Mouse (Mus musculus): Measurements from ENCODE around the gene Cttn. TPM values are rescaled to one million over a fixed set of nuclear protein-coding genes. Genes with fewer than 3 reads are reported as not detected.

Cttn gene
- polyA plus RNA-seq (2014; fragmentation: Nextera tagmentation; extraction: Ambion mirVana) = 144 and 167 TPM in 2 replicates

DNA sequence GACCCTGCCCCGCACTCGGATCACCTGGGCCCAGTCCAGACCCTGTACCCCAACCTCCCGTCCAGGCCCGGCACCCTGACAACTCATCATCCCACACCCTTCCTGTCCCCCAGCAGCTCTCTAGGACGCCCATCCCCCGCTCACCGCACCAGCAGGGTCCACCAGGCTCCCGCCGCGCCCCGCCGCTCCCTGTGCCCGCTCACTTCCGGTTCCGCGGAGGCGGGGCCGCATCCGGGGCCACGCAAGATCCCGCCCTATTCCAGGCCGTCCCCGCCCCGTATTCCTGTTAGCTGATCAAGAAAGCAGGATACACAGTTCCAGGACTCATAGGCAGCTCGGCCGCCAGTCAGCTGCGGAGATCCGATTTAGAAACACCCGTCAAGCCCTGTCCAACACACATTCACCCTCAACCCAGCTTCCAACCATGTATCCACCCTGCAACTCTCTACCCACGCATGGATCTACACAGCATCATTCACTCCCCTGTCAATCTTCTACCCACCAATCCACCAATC, at the start of gene Cttn:
TSS of gene Cttn (minus strand) at position 465 of the 515 bp plus-strand sequence.
- peaks cover 12% of the 10 kb centered on the region for H3K4me1 ChIP-seq (ENCODE audit: control insufficient read depth, insufficient read depth, low read length)
- peak within 1 kb of the TSS; percentile 80 for H3K4me3 ChIP-seq (ENCODE audit: low read depth, low read length)
- ATAC-seq (ENCODE audit: low read depth) = peak; percentile 96

DNA sequence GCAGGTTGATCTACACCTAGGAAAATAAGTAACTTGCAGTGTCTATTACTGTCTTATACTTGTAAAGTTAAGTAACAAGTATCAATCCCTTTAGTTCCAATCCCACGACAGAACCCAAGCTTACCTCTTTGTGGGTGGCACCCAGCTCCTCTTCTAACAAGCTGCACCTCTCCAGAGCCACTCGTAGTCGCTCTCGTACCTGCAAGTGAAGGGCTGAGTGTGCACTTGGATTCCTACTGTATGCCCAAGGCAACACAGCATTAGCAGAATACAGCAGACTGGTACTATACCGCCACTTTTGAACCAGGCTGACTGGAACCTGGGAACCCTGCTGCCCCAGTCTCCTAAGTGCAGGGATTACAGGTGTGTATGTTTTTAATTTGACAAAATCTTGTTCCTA, 49.0 kb upstream of the Cttn start:
- Histone ChIP-seq H3K36me3 (ENCODE audit: control insufficient read depth, insufficient read depth, low read length) (peaks cover 21% of the 10 kb centered on the region), H3K27me3 (ENCODE audit: control insufficient read depth, insufficient read depth, low read length) (no peaks in the 10 kb centered on the region)
- 95% methylated on average over 5 of the region's 5 CpGs for WGBS

More for the DNA sequence above, at the start of gene Cttn:
- Histone ChIP-seq H3K4me2 (ENCODE audit: low read depth, low read length) (peak within 1 kb of the TSS; percentile 93), H3K9me3 (ENCODE audit: control insufficient read depth, low read length) (no peaks in the 10 kb centered on the region), H3K27ac (ENCODE audit: low read depth, low read length) (peak within 1 kb of the TSS; percentile 77), H3K36me3 (ENCODE audit: control insufficient read depth, insufficient read depth, low read length) (no peaks in the 10 kb centered on the region), H3K9ac (replicated peaks; ENCODE audit: low read depth, low read length) (peak within 1 kb of the TSS; percentile 91), H3K27me3 (ENCODE audit: control insufficient read depth, insufficient read depth, low read length) (no peaks in the 10 kb centered on the region)
- WGBS = under 1% methylated on average over 30 of the region's 30 CpGs

DNA sequence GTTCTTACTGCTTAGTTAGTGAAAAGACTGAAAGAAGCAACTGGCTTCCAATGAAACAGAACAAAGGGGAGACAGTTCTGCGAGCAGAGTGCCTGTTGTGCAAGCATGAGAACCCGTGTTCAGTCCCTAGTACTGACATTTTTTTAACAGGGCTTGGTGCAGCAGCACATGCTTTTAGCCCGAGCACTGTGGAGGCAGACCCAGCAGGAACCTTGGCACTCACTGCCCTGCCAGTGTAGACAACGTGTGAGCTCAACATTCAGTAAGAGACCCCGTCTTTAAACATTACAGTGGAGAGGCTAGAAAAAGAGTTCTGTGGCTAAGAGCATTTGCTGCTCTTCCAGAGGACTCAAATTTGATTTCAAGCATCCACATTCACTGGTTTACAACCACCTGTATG, 45.9 kb upstream of the Cttn start:
- H3K4me2 ChIP-seq (ENCODE audit: low read depth, low read length) = no peak overlapping the region
- ATAC-seq (ENCODE audit: low read depth) = no peak

More for the DNA sequence above, 49.0 kb upstream of the Cttn start:
- no peak for ATAC-seq (ENCODE audit: low read depth)
- no peaks in the 10 kb centered on the region for H3K4me1 ChIP-seq (ENCODE audit: control insufficient read depth, insufficient read depth, low read length)
- no peak overlapping the region for H3K4me3 ChIP-seq (ENCODE audit: low read depth, low read length)
- H3K27ac ChIP-seq (ENCODE audit: low read depth, low read length) = no peak overlapping the region
- no peaks in the 10 kb centered on the region for H3K9me3 ChIP-seq (ENCODE audit: control insufficient read depth, low read length)
- H3K4me2 ChIP-seq (ENCODE audit: low read depth, low read length) = no peak overlapping the region
- no peak overlapping the region for H3K9ac ChIP-seq (replicated peaks; ENCODE audit: low read depth, low read length)

DNA sequence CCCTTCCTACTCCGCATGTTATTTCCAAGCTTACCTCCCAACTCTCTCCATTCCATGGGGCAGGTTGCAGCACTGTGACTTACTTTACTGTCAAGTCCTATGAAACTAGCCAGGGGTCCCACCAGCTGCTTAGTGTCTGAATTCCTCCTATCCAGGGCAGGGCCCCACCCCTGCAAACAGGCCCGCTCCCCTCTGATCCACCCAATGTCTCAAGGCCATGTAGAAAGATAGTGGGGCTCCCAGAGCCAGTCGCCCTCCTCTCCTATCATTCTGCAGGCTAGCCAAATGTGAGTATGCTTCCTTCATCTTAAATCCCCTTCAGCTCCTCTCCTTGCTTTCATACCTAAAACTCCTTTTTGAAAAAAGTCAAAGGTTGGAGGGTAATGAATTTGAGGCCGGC, 38.3 kb upstream of the Cttn start:
- H3K36me3 ChIP-seq (ENCODE audit: control insufficient read depth, insufficient read depth, low read length) = peaks cover 72% of the 10 kb centered on the region
- no peak overlapping the region for H3K27ac ChIP-seq (ENCODE audit: low read depth, low read length)
- H3K4me1 ChIP-seq (ENCODE audit: control insufficient read depth, insufficient read depth, low read length) = no peaks in the 10 kb centered on the region
- ATAC-seq (ENCODE audit: low read depth) = no peak
- no peak overlapping the region for H3K4me3 ChIP-seq (ENCODE audit: low read depth, low read length)
- no peak overlapping the region for H3K4me2 ChIP-seq (ENCODE audit: low read depth, low read length)
- H3K27me3 ChIP-seq (ENCODE audit: control insufficient read depth, insufficient read depth, low read length) = no peaks in the 10 kb centered on the region
- no peaks in the 10 kb centered on the region for H3K9me3 ChIP-seq (ENCODE audit: control insufficient read depth, low read length)
- no peak overlapping the region for H3K9ac ChIP-seq (replicated peaks; ENCODE audit: low read depth, low read length)
- 96% methylated on average over 4 of the region's 4 CpGs for WGBS

More for the DNA sequence above, 45.9 kb upstream of the Cttn start:
- Histone ChIP-seq H3K9ac (replicated peaks; ENCODE audit: low read depth, low read length) (no peak overlapping the region), H3K4me1 (ENCODE audit: control insufficient read depth, insufficient read depth, low read length) (no peaks in the 10 kb centered on the region), H3K9me3 (ENCODE audit: control insufficient read depth, low read length) (no peaks in the 10 kb centered on the region), H3K27me3 (ENCODE audit: control insufficient read depth, insufficient read depth, low read length) (no peaks in the 10 kb centered on the region), H3K36me3 (ENCODE audit: control insufficient read depth, insufficient read depth, low read length) (peaks cover 46% of the 10 kb centered on the region), H3K27ac (ENCODE audit: low read depth, low read length) (no peak overlapping the region), H3K4me3 (ENCODE audit: low read depth, low read length) (no peak overlapping the region)
- 89% methylated on average over 5 of the region's 5 CpGs for WGBS

DNA sequence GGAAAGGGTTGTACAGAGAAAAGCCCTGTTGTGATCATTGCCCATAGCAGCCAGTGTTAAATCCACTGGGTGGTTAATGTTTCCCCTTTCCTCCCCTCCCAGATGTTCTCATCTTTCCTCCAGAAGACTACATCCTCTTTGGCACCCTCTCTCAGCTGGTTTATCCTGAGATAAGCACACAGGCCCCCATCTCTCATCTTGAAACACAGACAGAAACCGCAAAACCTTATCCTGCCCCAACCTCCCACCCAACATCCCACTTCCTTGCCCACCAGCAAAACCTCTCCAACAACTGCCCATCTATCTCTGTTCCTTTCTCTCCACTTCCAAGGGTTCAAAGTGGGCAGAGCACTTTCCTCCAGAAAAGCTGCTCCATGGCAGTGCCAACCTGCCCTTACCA, 36.0 kb upstream of the Cttn start:
- ATAC-seq (ENCODE audit: low read depth) = no peak
- Histone ChIP-seq H3K9me3 (ENCODE audit: control insufficient read depth, low read length) (no peaks in the 10 kb centered on the region), H3K4me1 (ENCODE audit: control insufficient read depth, insufficient read depth, low read length) (no peaks in the 10 kb centered on the region), H3K4me2 (ENCODE audit: low read depth, low read length) (no peak overlapping the region), H3K9ac (replicated peaks; ENCODE audit: low read depth, low read length) (no peak overlapping the region), H3K27me3 (ENCODE audit: control insufficient read depth, insufficient read depth, low read length) (no peaks in the 10 kb centered on the region), H3K36me3 (ENCODE audit: control insufficient read depth, insufficient read depth, low read length) (peaks cover 74% of the 10 kb centered on the region), H3K27ac (ENCODE audit: low read depth, low read length) (no peak overlapping the region), H3K4me3 (ENCODE audit: low read depth, low read length) (no peak overlapping the region)
- WGBS = 92% methylated on average over 1 of the region's 1 CpGs

DNA sequence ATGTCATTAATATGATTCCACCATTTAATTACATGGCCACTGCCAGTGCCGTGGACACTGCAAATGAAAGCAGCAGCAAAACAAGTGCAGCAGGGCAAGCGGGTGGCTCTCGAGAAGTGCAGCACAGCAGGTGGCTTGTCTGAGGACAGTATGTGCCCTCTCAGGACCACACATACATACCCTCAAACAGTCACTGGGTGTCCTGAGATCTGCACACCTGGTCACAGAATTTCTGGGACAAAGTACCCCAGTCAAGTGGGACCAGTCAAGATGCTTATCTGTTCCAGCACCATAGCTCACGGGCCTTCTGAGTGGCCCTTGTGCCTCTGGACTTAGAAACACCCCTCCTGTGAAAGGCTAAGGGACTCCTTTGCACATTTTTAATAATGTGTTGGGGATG, 33.1 kb upstream of the Cttn start:
- no peak overlapping the region for H3K4me3 ChIP-seq (ENCODE audit: low read depth, low read length)

DNA sequence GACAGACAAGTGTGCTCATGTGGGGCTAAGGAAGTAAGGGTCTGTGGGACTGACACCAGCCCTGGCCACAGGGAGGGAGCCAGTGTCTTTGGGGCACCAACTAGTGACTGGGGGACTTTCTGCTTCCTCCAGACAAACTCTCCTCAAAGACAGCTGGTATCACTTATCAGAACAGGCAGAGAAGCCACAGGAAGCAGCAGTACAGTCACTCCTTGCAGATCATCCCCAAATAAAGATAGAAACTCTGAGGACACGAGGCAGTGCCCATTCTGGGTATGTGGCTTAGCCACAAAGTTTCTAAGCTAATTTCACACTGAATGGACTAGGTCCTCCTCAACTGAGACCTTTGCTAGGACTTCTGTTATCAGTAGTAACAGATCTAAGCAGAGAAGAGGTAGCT, 22.1 kb upstream of the Cttn start:
- Histone ChIP-seq H3K36me3 (ENCODE audit: control insufficient read depth, insufficient read depth, low read length) (peaks cover 52% of the 10 kb centered on the region), H3K4me3 (ENCODE audit: low read depth, low read length) (no peak overlapping the region), H3K4me2 (ENCODE audit: low read depth, low read length) (no peak overlapping the region), H3K9ac (replicated peaks; ENCODE audit: low read depth, low read length) (no peak overlapping the region), H3K9me3 (ENCODE audit: control insufficient read depth, low read length) (no peaks in the 10 kb centered on the region), H3K4me1 (ENCODE audit: control insufficient read depth, insufficient read depth, low read length) (no peaks in the 10 kb centered on the region), H3K27ac (ENCODE audit: low read depth, low read length) (no peak overlapping the region), H3K27me3 (ENCODE audit: control insufficient read depth, insufficient read depth, low read length) (no peaks in the 10 kb centered on the region)
- no peak for ATAC-seq (ENCODE audit: low read depth)
- WGBS = 92% methylated on average over 1 of the region's 1 CpGs

More for the DNA sequence above, 33.1 kb upstream of the Cttn start:
- Histone ChIP-seq H3K27me3 (ENCODE audit: control insufficient read depth, insufficient read depth, low read length) (no peaks in the 10 kb centered on the region), H3K4me1 (ENCODE audit: control insufficient read depth, insufficient read depth, low read length) (no peaks in the 10 kb centered on the region), H3K4me2 (ENCODE audit: low read depth, low read length) (no peak overlapping the region), H3K36me3 (ENCODE audit: control insufficient read depth, insufficient read depth, low read length) (peaks cover 65% of the 10 kb centered on the region), H3K27ac (ENCODE audit: low read depth, low read length) (no peak overlapping the region), H3K9me3 (ENCODE audit: control insufficient read depth, low read length) (no peaks in the 10 kb centered on the region), H3K9ac (replicated peaks; ENCODE audit: low read depth, low read length) (no peak overlapping the region)
- ATAC-seq (ENCODE audit: low read depth) = no peak
- WGBS = 90% methylated on average over 4 of the region's 4 CpGs

DNA sequence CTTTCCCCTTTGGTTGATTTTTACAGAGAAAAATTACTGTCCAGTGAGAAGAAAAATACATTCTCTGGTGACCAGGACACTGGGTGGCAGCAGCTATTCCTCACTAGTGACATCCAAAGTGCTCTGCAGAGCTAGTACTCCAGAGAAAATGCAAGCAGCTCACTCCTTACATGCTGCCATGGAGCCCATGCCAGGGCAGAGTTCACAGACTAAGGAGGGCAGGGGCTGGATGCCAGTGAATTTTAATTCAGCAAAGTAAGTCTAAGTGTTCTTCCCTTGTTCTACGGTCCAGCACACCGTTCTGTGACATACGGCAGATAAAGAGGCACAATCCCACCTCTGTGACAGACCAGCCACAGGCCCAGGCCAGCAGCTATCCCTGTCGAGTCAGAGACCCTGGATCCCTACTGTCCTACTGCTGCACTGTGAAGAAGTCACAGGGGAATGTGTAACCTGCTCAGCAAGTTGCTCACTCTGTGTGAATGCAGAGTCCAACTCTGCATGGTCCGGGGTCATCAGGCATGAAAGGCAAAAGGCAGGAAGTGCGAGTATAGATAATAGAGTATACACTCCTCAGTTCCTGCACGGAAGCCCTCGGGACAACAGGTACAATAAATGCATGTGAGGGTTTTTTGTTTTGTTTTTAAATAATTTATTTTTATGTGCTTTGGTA, 19.5 kb upstream of the Cttn start:
- H3K9ac ChIP-seq (replicated peaks; ENCODE audit: low read depth, low read length) = no peak overlapping the region
- peaks cover 37% of the 10 kb centered on the region for H3K36me3 ChIP-seq (ENCODE audit: control insufficient read depth, insufficient read depth, low read length)
- no peak overlapping the region for H3K4me2 ChIP-seq (ENCODE audit: low read depth, low read length)
- no peak for ATAC-seq (ENCODE audit: low read depth)
- H3K9me3 ChIP-seq (ENCODE audit: control insufficient read depth, low read length) = no peaks in the 10 kb centered on the region
- WGBS = 91% methylated on average over 8 of the region's 8 CpGs
- no peaks in the 10 kb centered on the region for H3K4me1 ChIP-seq (ENCODE audit: control insufficient read depth, insufficient read depth, low read length)
- H3K27ac ChIP-seq (ENCODE audit: low read depth, low read length) = no peak overlapping the region
- H3K4me3 ChIP-seq (ENCODE audit: low read depth, low read length) = no peak overlapping the region
- no peaks in the 10 kb centered on the region for H3K27me3 ChIP-seq (ENCODE audit: control insufficient read depth, insufficient read depth, low read length)

DNA sequence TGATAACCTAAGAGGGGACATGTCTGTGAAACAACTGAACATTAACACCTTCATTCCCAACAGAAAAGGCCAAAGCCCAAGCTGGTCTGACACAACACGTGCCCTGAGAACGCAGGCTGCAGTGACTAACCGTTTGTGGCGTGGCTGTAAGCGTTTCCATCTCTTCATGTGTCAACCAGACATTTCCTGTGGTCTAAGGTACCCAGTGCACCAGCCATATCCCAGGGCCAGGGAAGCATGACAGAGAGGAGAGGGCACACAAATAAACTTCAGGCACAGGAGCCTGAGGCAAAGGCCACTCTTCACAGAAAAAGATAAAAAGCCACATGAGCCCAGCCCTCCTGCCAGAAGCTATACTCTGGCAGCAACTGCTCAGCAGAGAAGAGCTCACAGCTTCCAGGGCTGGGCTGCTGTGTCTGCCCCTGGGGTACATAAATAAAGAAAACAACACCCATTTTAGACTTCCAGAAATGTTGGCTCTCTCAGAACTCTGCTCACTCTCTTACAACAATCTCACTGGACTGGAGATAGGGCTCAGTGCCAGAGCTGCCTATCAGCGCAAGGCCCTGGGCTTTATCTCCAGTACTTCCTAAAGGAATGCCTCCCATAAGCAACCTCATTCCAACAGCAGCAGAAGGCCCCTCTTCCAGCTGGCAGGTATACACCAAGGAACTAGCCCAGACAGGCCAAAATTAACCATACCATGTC, 18.4 kb upstream of the Cttn start:
- H3K4me2 ChIP-seq (ENCODE audit: low read depth, low read length) = no peak overlapping the region
- no peak overlapping the region for H3K9ac ChIP-seq (replicated peaks; ENCODE audit: low read depth, low read length)
- H3K27ac ChIP-seq (ENCODE audit: low read depth, low read length) = no peak overlapping the region
- WGBS = 92% methylated on average over 6 of the region's 6 CpGs
- no peak overlapping the region for H3K4me3 ChIP-seq (ENCODE audit: low read depth, low read length)
- H3K27me3 ChIP-seq (ENCODE audit: control insufficient read depth, insufficient read depth, low read length) = no peaks in the 10 kb centered on the region
- no peak for ATAC-seq (ENCODE audit: low read depth)
- no peaks in the 10 kb centered on the region for H3K4me1 ChIP-seq (ENCODE audit: control insufficient read depth, insufficient read depth, low read length)
- H3K36me3 ChIP-seq (ENCODE audit: control insufficient read depth, insufficient read depth, low read length) = peaks cover 42% of the 10 kb centered on the region
- H3K9me3 ChIP-seq (ENCODE audit: control insufficient read depth, low read length) = no peaks in the 10 kb centered on the region
